Comparison of ENCODE assay signal across 7 mouse cellular contexts in the genomic region with DNA sequence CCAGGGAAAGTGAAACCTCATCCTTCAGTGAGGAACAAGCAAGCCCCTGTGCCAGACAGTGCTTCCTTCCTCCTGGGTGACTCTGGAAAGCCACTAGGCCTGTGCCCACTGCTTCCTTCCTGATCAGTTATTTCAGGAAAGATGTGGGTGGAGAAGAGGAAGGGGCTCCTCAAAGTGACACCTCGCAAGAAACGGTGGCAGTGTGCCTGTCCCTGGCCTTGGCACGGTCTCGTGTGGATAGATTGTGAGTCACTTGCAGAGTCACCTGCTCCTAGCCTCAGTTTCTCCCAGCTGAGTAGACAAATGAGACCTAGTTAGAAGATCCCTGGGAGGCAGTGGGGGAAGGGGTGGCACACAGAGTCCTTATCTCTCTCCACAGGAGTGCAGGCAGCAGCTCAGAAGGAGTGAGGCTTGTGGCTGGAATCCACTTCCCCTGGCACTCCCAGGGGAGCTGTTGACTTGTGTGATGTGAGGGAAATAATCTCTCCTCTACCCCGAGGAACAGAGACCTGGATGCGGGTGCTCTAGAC. TPM values are rescaled to one million over a fixed set of nuclear protein-coding genes. Genes with fewer than 3 reads are reported as not detected.
DNase-seq lines count a peak whose midpoint lies in the region; ATAC-seq lines count a peak whose summit lies in the region.

No protein-coding gene starts in this region.

- intact Hi-C loops in heart, postnatal 36 days (cut with DNase I) = no loop called here
- intact Hi-C loops in left cerebral cortex, postnatal 14 days (cut with DNase I) = no loop called here

- peak; percentile 41 for DNase-seq in retina, embryonic 14.5 days (ENCODE audit: low spot score)
- DNase-seq in retina, postnatal 1 day = no peak
- DNase-seq in cerebellum, postnatal 25 days = peak; percentile 62 to 63
- peak; percentile 63 to 74 for DNase-seq in heart, postnatal 36 days
- peak; percentile 37 to 52 for DNase-seq in left cerebral cortex, postnatal 14 days (ENCODE audit: low spot score in 2 of 2)
- peak; percentile 52 to 53 for DNase-seq in thymus, postnatal 36 days

- peak; percentile 60 for ATAC-seq in megakaryocyte, adult 5-6 weeks (ENCODE audit: poor library complexity, severe bottlenecking)

RNA-seq across cellular contexts. Expression of a gene that starts 35.0 kb away (rescaled TPM):
- total RNA-seq in heart, postnatal 36 days (2021) = 10 to 100 TPM; 13.1 to 16.0 TPM
- total RNA-seq in left cerebral cortex, postnatal 14 days (2021) = 1 to 10 TPM; 2.3 to 2.8 TPM
- total RNA-seq in megakaryocyte, adult 5-6 weeks (2015) = 0.20 and 0.55 TPM in 2 replicates
- 0.41 TPM in 1 of 2 replicates, not detected in the other for total RNA-seq in megakaryocyte, adult 5-6 weeks (2017)

RNA-seq across cellular contexts. Expression of a gene that starts 42.6 kb away (rescaled TPM):
- 10 to 100 TPM; 52.5 to 73.5 TPM for total RNA-seq in heart, postnatal 36 days (2021)
- 100 to 1,000 TPM; 120 to 127 TPM for total RNA-seq in left cerebral cortex, postnatal 14 days (2021)
- 7.1 and 9.3 TPM in 2 replicates for total RNA-seq in megakaryocyte, adult 5-6 weeks (2015)
- total RNA-seq in megakaryocyte, adult 5-6 weeks (2017) = 9.3 and 12.8 TPM in 2 replicates

RNA-seq across cellular contexts. Expression of a gene that starts 52.9 kb away (rescaled TPM):
- 10 to 100 TPM; 50.9 to 53.7 TPM for total RNA-seq in heart, postnatal 36 days (2021)
- total RNA-seq in left cerebral cortex, postnatal 14 days (2021) = 10 to 100 TPM; 19.5 to 26.4 TPM
- total RNA-seq in megakaryocyte, adult 5-6 weeks (2015) = 28.4 and 48.3 TPM in 2 replicates
- 35.0 and 40.1 TPM in 2 replicates for total RNA-seq in megakaryocyte, adult 5-6 weeks (2017)

RNA-seq across cellular contexts. Expression of a gene that starts 58.8 kb away (rescaled TPM):
- 1 to 10 TPM in 1 of 2 experiments, under 1 TPM in 1; 0.89 to 1.6 TPM for total RNA-seq in heart, postnatal 36 days (2021)
- 1 to 10 TPM; 2.6 to 3.0 TPM for total RNA-seq in left cerebral cortex, postnatal 14 days (2021)
- total RNA-seq in megakaryocyte, adult 5-6 weeks (2015) = 102 TPM in 2 replicates
- total RNA-seq in megakaryocyte, adult 5-6 weeks (2017) = 122 and 126 TPM in 2 replicates
